Mouse (Mus musculus): ENCODE data around the gene Rbm18.

Rbm18 gene

GRCm38 (mm10) chr2:36104956-36105741, 31.4 kb downstream of the Rbm18 start, which contains the start of gene Lhx6:
Lhx6 (minus strand) TSS chr2:36105408.
- no peak for DNase-seq (ENCODE audit: extremely low read depth, low read depth)

DNA sequence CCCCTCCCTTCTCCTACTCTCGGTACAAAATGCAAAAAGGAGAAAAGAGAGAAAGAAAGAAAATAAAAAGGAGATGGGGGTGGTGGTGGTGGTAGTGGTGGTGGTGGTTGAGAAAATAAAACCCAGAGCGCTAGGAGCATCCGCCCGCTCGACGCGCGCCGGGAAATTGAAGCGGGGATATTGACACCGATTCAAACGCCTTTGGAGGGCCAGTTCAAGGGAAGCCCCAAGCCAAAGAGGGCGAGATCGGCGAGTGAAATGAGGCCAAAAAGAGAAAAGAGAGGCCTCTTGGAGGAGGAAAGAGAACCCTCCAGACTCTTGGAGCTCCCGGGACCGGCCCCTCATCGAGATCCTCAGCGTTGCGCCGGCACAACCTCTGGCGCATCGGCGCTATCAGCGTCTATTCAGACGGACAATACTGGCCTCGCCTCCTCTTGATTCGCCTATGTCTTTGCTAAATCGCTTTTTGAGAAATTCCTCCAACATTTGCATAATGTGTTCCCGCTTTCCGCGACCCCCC, 32.1 kb downstream of the Rbm18 start:
- no peak for DNase-seq (ENCODE audit: extremely low read depth, low read depth)

DNA sequence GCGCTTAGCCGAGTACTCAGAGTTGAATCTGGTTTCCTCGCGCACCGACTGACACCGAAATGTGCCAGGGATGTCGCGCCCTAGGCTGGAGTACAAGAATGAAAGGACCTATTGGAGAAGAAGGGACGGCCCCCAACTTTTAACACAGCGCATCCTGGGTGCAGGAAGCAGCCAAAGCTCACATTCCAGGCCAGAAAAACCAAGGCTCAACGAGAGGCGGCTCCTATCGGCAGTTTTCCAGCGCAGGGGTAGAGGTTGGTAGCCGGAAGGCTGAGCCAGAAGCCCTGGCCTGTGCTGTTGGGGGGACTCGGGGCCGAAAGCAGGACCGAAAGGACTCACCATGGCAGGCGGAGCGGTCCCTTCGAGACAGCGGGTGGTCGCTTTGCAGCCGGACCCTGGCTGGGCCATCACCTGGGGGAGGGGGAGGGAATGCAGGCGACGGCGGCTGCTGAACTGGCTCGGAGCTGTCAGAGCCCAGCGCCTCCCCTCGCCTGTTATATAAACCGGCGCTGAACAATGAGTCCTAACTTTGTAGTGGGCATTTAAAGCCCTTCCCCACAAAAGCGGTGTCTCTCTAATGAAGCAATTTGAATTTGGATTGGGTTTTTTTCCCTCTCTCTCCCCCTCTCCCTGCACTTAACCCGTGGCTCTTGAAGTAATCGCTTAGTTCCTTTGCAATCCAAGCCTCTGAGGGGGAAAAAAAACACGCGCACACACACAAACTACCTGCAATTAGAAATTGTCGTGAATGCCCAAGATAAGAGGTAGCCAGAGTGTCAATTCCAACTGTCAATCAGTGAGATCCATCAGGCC, 32.8 kb downstream of the Rbm18 start:
- DNase-seq (ENCODE audit: extremely low read depth, low read depth), result no peak

DNA sequence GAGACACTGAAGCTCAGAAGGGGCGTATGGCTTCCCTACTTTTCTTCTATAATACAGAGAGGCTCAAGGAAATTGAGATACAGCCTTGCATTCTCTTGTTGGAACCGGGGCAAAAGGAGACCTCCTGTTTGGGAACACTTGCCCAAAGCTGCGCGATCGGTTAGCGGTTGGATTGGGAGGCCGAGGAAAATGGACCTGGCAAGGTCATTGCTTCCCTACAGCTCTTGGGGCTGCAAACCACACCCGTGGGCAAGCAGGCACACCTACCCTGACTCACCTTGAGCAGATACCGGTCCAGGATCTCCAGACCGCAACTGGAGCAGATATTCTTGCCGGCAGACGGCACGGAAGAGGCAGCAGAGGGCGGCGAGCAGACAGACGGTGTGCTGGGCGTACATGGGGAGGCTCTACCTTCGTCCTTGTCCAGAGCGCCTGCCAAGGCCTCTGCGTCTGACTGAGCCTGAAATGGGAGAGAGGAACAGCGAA, 33.5 kb downstream of the Rbm18 start:
- DNase-seq (ENCODE audit: extremely low read depth, low read depth), result no peak

- no peak for DNase-seq (ENCODE audit: extremely low read depth, low read depth)
Measured at GRCm38 (mm10) chr2:36102559-36102946, 34.0 kb downstream of the Rbm18 start.

DNA sequence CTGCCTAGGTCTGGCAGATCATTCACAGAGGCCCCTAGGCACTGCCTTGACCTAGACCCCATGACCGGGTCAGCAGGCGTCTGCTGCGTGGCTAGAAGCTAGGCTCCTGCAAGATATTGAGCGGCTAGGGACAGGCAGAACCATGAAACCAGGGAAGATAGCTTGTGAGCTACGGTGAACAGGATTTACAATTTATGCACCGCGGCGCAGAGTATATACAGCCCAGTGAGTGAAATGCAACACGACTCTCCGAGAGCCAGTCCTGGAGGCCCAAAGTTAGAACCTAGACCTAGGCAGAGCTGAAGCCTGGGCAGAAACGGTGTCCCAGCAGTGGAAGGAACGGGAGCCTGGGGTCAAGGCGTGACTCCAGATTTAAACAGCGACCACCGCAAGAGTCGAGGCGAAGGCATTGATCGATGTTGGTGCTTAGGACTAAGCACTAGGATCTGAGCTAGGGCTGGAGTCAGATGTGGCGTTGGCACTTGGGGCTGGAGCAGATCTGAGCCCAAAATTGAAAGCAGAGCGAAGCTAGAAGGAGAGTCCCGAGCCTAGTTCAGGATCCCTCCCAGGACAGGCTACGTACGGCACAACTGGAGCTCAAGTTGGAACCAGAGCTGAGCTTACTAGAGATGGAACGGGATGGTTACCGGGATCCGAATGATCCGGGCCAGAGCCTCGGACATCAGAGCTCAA, 34.6 kb downstream of the Rbm18 start:
- no peak for DNase-seq (ENCODE audit: extremely low read depth, low read depth)

DNA sequence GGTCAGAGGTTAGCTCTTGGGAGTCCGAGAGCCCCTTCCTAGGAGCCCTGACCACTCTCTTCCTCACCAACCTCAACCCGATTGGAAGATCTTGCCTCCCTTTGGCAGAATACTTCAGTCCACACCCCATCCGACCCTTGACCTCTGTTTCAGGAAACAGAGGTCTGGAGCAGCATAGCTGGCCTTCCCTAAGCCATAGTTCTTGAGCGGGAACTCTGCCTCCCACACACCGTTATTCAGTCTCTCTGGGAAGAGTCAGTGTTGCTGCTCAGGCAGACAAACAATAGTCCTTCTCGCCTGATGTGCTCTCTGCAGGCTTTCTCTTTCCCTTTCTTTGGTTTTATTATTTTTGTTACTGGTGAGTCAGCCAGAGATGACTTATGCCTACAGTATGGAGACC, 36.8 kb downstream of the Rbm18 start:
- no peak for DNase-seq (ENCODE audit: extremely low read depth, low read depth)

DNA sequence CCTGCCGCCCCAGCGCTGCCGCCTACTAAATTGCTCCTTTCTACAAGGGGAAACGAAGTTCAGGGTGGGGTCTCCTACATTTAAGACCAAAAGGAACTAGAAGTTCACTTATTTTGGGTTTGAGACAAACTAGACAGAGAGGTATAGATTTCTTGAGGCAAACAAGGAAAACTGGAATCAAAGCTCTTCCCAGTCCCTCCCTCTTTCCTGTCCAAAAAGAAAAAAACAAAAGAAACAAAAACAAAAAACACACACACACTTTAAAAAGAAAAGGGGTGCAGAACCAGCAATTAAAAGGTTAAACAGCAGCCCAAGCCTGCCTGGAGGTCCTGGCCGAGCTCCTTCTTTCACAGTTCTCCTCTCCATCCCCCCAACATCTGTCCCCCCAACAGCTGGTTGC, 38.6 kb downstream of the Rbm18 start:
- no peak for DNase-seq (ENCODE audit: extremely low read depth, low read depth)

DNA sequence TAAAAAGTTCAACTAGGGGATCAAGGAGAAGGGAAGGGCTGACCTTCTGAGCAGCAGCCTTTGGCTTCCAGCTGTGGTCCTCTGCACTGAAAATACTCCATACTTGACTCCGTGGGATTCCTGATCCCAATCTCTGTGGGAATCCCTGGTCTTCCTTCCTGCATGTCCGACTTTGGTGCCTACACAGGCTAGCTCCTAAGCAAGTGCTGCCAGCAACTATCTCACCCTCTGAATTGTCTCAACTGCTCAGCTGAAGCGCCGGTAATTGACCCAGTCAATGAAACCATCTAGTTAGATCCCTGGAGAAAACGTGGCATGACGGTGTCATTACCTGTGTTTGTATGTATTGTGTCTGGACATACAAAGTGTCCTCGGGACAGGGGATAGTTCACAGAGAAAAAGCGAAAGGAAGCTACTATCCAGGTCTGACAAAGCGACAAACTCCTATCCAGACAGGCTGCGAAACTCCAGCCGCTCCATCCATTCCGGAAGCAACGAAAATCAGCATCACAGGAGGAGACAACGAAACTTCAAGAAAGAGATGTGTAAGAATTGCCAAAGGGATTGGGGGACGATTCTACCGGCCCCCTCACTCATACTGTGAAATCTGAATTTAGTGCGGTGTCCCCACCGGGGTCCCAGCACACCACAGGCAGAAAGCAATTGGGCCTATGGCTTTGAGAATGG, 39.3 kb downstream of the Rbm18 start:
- DNase-seq (ENCODE audit: extremely low read depth, low read depth), result no peak

- peak; percentile 36 for DNase-seq (ENCODE audit: extremely low read depth, low read depth)
Measured at GRCm38 (mm10) chr2:36093914-36094475, 42.6 kb downstream of the Rbm18 start.

DNA sequence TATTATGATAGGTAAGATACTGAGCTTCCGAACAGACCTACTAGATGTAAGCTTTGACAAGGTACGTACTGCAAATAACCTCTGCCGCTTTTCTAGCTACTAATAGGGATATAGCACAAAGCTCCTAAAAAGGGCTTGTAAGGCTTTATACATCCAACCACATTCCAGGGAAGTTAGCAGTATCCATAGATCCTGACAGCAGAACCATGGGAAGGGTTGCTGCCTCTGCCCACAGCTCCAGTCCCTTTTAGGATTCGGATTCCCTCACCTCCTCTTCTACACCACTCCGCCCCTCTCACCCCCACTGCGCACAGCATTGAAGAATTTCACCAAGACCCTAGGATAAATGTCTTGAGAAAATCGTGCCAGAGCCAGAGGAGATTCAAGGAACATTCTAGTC, 43.3 kb downstream of the Rbm18 start:
- no peak for DNase-seq (ENCODE audit: extremely low read depth, low read depth)

- peak; percentile 37 for DNase-seq (ENCODE audit: extremely low read depth, low read depth)
Measured at GRCm38 (mm10) chr2:36092748-36093147, 43.8 kb downstream of the Rbm18 start.

DNA sequence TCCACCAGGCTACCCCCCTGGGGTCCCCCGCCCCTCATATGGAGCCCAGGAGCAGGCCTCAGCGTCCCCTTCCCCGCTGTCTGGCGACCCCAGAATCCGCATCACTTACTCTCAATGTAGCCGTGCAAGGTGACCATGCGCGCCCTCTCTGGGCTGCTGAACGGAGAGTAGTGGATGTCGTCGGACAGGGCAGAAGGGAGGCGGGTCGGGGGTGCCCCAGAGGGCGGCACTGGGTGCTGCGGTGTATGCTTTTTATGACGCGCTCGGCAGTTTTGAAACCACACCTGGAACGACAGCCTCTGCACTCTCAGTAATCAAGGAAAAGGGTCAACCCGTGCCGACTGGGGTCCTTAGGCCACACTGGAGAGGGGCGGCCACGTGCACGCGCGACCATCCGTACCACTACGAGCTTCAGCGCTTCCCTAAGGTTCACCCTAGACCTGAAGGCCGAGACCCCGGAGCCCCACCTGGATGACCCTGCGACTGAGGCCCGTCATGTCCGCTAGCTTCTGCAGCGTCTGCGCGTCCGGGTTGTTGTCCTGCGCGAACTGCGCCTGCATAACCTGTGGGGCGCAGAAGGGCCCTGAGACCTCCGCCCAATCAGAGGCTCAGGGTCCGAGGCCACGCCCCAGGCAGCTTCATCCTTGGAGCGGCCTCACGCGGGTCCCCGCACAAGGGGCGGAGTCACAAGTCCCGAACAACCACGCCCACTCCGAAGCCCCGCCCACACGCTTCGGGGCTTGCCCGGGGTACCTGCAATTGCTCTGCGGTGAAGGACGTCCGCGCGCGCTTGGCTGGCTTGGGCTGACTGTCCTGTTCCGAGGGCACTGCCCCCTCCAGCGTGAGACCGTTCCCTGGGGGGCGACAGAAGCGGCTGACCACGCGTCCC, 45.5 kb downstream of the Rbm18 start:
- peak; percentile 77 for DNase-seq (ENCODE audit: extremely low read depth, low read depth)

DNA sequence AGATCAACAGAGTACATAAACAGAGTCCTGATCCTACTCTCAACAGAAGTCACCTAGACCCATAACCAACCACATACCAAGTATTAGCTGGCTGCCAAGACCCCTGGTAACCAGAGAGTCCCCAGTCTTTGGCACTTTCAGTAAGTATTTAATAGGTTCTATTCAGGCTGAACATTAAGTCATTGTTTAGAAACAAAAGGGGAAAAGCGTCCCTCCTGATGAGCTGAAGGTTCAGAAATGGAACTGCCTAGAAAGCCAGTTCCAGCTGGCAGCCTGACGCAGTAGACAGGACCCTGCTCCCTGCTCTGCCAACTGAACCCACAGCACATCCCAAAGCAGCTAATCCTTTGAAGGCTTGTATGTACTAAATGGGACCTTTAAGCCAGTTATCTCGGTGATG, 47.4 kb downstream of the Rbm18 start:
- no peak for DNase-seq (ENCODE audit: extremely low read depth, low read depth)

DNA sequence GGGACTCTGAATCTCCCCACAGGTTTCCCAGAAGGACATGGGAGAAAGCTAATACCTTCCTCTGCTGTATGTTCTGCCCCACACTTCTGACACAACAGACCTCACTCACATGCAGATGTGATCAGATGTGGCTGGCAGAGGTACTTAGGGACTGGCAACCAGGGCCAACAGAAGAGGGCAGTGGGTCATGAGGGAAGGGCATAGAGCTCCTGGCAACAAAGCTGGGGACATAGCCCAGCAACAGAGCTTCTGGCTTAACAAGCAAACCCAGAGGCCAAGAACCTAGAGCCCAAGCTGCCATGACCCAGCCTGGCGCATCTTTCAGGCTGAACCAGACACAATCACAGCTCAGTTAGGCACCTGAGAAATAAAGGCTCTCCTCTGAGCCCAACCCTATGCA, 51.5 kb downstream of the Rbm18 start:
- no peak for DNase-seq (ENCODE audit: extremely low read depth, low read depth)

- DNase-seq (ENCODE audit: extremely low read depth, low read depth), result no peak
Measured at GRCm38 (mm10) chr2:36082802-36083580, 53.6 kb downstream of the Rbm18 start.

DNA sequence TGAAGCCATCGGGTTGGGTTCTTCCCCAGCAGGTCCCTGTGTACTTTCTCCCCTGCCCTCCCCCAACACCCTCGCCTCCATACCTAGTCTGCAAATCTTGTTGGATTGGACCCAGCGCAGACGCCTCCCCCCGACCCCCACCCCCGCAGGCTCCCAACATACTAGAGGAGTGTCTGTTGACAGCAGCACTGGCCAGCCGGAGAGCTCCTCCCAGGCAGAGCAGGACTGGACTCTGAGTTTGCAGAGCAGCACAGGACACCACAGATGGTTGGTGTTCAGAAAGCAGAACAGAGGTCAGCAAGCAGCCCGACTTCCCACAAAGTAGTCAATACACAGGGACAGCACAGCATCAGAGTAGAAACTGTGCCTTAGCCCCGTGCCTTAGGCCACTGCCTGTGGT, 55.1 kb downstream of the Rbm18 start:
- DNase-seq (ENCODE audit: extremely low read depth, low read depth), result no peak

GRCm38 (mm10) chr2:36077160-36077761, 59.3 kb downstream of the Rbm18 start:
- DNase-seq (ENCODE audit: extremely low read depth, low read depth), result no peak

DNA sequence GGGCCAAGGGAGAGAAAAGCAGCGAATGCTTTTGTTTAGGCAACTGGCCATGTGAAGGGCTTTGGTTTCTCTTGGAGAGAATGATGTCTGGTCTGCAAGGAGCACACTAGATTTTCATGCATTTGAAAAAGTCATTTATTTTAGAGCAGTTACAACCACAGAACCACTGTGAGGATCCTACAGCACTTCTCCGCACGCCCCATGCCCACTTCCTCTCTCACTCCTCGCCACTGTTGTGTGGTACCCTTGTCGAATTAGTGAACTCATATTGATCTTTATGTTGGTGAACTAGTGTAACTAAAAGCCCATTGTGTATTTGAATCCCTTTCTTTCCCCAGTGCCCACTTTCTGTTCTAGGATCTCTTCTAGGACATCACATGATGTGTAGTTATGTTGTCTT, 61.4 kb downstream of the Rbm18 start:
- no peak for DNase-seq (ENCODE audit: extremely low read depth, low read depth)

Data from MEL-GATA-1-ER (cell line).